Mouse (Mus musculus): Measurements from ENCODE around the gene Slc41a2. TPM values are rescaled to one million over a fixed set of nuclear protein-coding genes. Genes with fewer than 3 reads are reported as not detected.

Gene Slc41a2
- total RNA-seq, 2 experiments from 2014 or later: 0.46 to 1.1 TPM

- intact Hi-C loops (cut with DNase I): no loop called here
- DNase-seq: no peak
- Histone ChIP-seq H3K27ac (no peak overlapping the region), H3K4me3 (no peak overlapping the region)
- TF ChIP-seq CTCF (IDR thresholded peaks at IDR 0.05): no peak
Observed at GRCm38 (mm10) chr10:83285724-83286256, 51.9 kb downstream of the Slc41a2 start.

GRCm38 (mm10) chr10:83284916-83285315 lies 52.8 kb downstream of the Slc41a2 start:
- no peak overlapping the region for H3K4me3 ChIP-seq
- TF ChIP-seq CTCF (IDR thresholded peaks at IDR 0.05): no peak
- intact Hi-C loops (cut with DNase I): no loop called here
- peak; percentile 19 for DNase-seq
- H3K27ac ChIP-seq: no peak overlapping the region

DNA sequence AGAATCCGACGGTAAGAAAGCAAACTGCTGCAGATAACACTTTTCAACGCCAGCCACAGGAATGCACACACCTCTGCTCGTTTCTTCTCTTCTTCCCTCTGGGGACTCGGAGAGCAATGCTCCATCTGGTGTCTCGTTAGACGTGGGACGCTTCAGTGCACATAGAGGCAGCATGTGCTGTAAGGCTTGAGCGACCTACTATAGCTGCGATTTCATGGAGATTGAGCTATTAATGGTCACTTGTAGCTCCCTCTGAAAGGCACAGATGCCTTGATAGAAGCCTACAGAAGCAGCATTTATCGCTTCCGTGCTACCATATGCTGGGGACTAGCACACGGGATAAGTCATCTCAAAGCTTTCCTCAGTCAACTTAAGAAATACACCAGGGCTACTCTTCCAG lies 71.0 kb downstream of the Slc41a2 start:
- intact Hi-C loops (cut with DNase I): no loop called here
- H3K27ac ChIP-seq: no peak overlapping the region
- H3K4me3 ChIP-seq: no peak overlapping the region
- no peak for DNase-seq
- TF ChIP-seq CTCF (IDR thresholded peaks at IDR 0.05): no peak

DNA sequence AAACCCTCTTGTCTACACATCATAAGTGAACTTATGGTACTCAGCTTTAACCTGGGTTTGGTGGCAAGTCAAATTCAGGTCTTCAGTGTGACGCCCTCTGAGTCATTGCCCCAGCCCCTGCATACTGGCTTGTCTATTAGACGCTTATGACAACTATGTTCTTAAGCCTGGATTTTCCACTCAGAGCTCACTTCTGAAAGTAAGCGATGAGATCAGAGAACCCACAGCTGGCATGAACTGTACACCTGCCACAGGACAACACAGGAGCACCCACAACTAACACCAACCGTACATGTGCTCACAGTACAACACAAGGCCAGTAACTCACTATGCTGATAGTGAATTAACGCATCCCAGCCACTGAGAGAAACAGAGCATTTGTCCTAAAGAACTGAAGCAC lies 71.4 kb downstream of the Slc41a2 start:
- intact Hi-C loops (cut with DNase I): no loop called here
- TF ChIP-seq CTCF (IDR thresholded peaks at IDR 0.05): no peak
- H3K4me3 ChIP-seq: no peak overlapping the region
- no peak overlapping the region for H3K27ac ChIP-seq
- DNase-seq: no peak

- TF ChIP-seq CTCF (IDR thresholded peaks at IDR 0.05): no peak
- Histone ChIP-seq H3K4me3 (no peak overlapping the region), H3K27ac (no peak overlapping the region)
- DNase-seq: no peak
- intact Hi-C loops (cut with DNase I): no loop called here
Observed at GRCm38 (mm10) chr10:83264680-83265079, 73.0 kb downstream of the Slc41a2 start.

DNA sequence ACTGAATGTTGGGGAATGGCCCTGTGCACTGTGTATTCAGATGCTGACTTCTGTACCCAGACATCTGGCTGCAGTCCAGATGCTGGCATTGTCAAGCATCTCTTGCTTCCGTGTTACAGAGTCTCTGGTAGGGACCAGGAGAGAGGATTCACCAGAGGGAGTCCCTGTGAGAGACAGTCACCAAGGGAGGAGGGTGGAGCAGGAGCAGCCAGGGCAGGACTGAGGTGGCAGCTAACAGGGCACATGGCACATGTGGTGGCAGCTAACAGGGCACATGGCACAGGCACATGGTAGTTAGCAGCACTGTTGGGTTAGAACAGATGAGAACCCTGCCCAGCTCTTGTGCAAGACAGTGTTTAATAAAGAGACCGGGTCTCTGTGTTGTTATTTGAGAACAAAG lies 73.6 kb downstream of the Slc41a2 start:
- no peak for TF ChIP-seq CTCF (IDR thresholded peaks at IDR 0.05)
- Histone ChIP-seq H3K4me3 (no peak overlapping the region), H3K27ac (no peak overlapping the region)
- intact Hi-C loops (cut with DNase I): no loop called here
- DNase-seq: no peak

GRCm38 (mm10) chr10:83261264-83261663 lies 76.4 kb downstream of the Slc41a2 start:
- Histone ChIP-seq H3K27ac (no peak overlapping the region), H3K4me3 (no peak overlapping the region)
- intact Hi-C loops (cut with DNase I): no loop called here
- TF ChIP-seq CTCF (IDR thresholded peaks at IDR 0.05): no peak
- DNase-seq: no peak

GRCm38 (mm10) chr10:83251377-83251776 lies 86.3 kb downstream of the Slc41a2 start:
- peak; percentile 43 for TF ChIP-seq CTCF (IDR thresholded peaks at IDR 0.05)
- intact Hi-C loops (cut with DNase I): no loop called here

DNA sequence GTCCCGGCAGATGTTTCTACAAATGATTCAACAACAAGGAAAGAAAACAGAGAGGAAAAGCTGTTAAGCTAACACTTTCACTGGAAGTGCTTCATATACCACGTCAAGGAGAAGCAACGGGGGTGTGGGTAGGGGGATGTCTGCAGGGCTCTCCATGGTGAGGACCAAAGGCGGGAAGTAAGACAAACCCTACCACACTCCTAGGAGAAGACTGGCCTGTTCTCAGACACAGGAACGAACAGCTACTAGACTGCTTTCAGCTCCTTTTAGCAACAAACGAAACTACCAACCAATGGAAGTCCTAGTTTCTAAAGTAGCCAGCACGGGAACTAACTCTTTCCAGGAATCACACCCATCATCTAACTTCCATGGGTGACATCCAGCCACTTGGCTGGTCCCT lies 89.6 kb downstream of the Slc41a2 start:
- Histone ChIP-seq H3K27ac (no peak overlapping the region), H3K4me3 (no peak overlapping the region)
- DNase-seq: no peak
- no peak for TF ChIP-seq CTCF (IDR thresholded peaks at IDR 0.05)
- intact Hi-C loops (cut with DNase I): no loop called here

More at GRCm38 (mm10) chr10:83251377-83251776, 86.3 kb downstream of the Slc41a2 start:
- Histone ChIP-seq H3K4me3 (no peak overlapping the region), H3K27ac (no peak overlapping the region)
- no peak for DNase-seq

DNA sequence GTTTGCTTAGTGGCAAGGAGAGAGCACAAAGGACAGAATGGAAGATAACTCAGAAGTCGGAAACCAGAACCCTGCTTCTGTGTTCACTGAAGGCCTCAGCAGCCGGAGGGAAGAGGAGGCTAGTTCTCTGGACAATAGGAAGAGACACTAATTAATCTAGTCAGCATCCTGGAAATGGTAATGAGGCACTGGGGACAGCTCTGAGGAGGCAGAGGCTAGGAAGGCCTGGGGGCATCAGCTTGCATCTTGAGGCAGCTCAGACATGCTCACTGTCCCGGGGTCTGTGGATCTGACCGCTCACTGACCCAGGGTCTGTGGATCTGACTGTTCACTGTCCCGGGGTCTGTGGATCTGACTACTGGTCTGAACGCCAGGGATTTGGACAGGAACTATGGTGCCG lies 92.0 kb downstream of the Slc41a2 start:
- H3K4me3 ChIP-seq: no peak overlapping the region
- DNase-seq: no peak
- TF ChIP-seq CTCF (IDR thresholded peaks at IDR 0.05): no peak
- no peak overlapping the region for H3K27ac ChIP-seq
- intact Hi-C loops (cut with DNase I): no loop called here

GRCm38 (mm10) chr10:83244131-83244530 lies 93.6 kb downstream of the Slc41a2 start:
- DNase-seq: no peak
- intact Hi-C loops (cut with DNase I): no loop called here

GRCm38 (mm10) chr10:83242106-83242686 lies 95.5 kb downstream of the Slc41a2 start:
- intact Hi-C loops (cut with DNase I): no loop called here
- no peak for DNase-seq
- Histone ChIP-seq H3K4me3 (no peak overlapping the region), H3K27ac (no peak overlapping the region)
- TF ChIP-seq CTCF (IDR thresholded peaks at IDR 0.05): no peak

More at GRCm38 (mm10) chr10:83244131-83244530, 93.6 kb downstream of the Slc41a2 start:
- no peak overlapping the region for H3K27ac ChIP-seq
- no peak for TF ChIP-seq CTCF (IDR thresholded peaks at IDR 0.05)
- no peak overlapping the region for H3K4me3 ChIP-seq

GRCm38 (mm10) chr10:83234391-83234790 lies 103.3 kb downstream of the Slc41a2 start:
- Histone ChIP-seq H3K4me3 (no peak overlapping the region), H3K27ac (no peak overlapping the region)
- intact Hi-C loops (cut with DNase I): no loop called here
- DNase-seq: no peak
- TF ChIP-seq CTCF (IDR thresholded peaks at IDR 0.05): no peak

- DNase-seq: no peak
- H3K27ac ChIP-seq: no peak overlapping the region
- TF ChIP-seq CTCF (IDR thresholded peaks at IDR 0.05): no peak
- intact Hi-C loops (cut with DNase I): no loop called here
- no peak overlapping the region for H3K4me3 ChIP-seq
Observed at GRCm38 (mm10) chr10:83233967-83234366, 103.7 kb downstream of the Slc41a2 start.

All from gastrocnemius, adult 2 months (tissue).